ENCODE assay signal across 8 mouse cellular contexts in the genomic region with DNA sequence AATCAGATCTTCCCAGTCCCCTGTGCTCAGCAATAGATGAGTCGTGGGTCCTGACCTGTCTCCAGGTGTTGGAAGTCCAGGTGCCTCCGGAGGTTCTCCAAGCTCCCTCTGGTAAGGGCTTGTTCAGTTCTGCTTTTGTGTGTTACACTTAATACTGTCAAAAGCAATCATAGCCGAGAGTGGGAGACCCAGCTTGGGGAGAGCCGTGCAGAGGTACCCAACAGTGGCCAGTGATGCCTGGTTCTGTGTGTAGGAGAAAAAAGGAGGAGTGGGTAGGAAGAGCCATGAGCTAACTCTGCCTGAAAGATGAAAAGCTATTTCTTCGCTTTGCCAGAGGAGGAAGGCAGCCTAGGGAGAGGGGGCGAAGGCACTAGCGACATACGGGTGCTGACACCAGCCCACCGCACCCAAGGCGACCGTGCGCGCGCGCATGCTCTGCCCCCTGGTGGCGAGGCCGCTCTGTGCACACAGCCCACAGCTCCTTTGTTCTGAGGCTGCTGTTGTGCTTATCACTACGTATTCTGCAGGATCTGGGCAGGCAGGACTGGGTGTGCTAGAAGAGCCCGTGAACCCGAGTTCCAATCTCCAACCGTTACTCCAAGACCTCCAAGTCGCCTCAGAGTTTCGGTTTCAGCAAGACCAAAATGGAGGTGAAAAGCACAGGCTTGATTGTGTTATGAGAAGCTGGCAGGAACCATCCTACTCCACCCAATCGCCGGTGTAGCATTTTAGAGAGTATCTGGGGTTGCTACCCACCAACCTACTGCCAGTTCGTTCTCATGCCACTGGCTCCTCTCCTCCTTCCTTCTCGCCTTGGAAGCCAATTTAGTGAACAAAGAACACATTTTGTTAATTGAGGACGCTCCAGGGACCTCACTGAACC. TPM values are rescaled to one million over a fixed set of nuclear protein-coding genes. Genes with fewer than 3 reads are reported as not detected.
A peak's percentile ranks its signal among the peaks of the same experiment; 100 is the strongest.
DNase-seq lines count a peak whose midpoint lies in the region; ATAC-seq and TF ChIP-seq lines count a peak whose summit lies in the region.

No protein-coding gene starts in this region.

- in situ Hi-C loops in CH12.LX (cut with MboI; ENCODE audit: low pct_ligation_motif_present, low pct_unique_long_range_greater_than_20kb, low sequenced_read_pairs) = no loop called here

- peak overlapping the region; percentile 33 for H3K4me2 ChIP-seq in CH12.LX (ENCODE audit: insufficient read depth, low read depth, poor library complexity, severe bottlenecking)
- peak overlapping the region; percentile 61 for H3K4me2 ChIP-seq in forebrain, embryonic 11.5 days (ENCODE audit: low read depth, low read length, severe bottlenecking)
- peak overlapping the region; percentile 23; the same call in 1 of the 2 replicates for H3K4me2 ChIP-seq in liver, embryonic 15.5 days
- peak overlapping the region; percentile 55 for H3K4me2 ChIP-seq in neural tube, embryonic 13.5 days
- H3K4me2 ChIP-seq in stomach, postnatal 0 days (replicated peaks; ENCODE audit: low read depth) = peak overlapping the region; percentile 39

- H3K36me3 ChIP-seq in CH12.LX (replicated peaks in 1 of 2; ENCODE audit: control insufficient read depth in 1 of 2, insufficient read depth in 1 of 2, low read length in 1 of 2) = no peaks in the 10 kb centered on the region
- no peaks in the 10 kb centered on the region for H3K36me3 ChIP-seq in forebrain, embryonic 11.5 days (ENCODE audit: control insufficient read depth, insufficient read depth, low read length)
- no peaks in the 10 kb centered on the region for H3K36me3 ChIP-seq in liver, embryonic 15.5 days (replicated peaks)
- no peaks in the 10 kb centered on the region for H3K36me3 ChIP-seq in neural tube, embryonic 13.5 days
- H3K36me3 ChIP-seq in stomach, postnatal 0 days (ENCODE audit: control insufficient read depth, insufficient read depth, low read length) = no peaks in the 10 kb centered on the region

- peaks cover 3 to 6% of the 10 kb centered on the region in 2 experiments for H3K4me1 ChIP-seq in CH12.LX (ENCODE audit: control insufficient read depth in 1 of 2, insufficient read depth in 2 of 2)
- peaks cover 10% of the 10 kb centered on the region; the same call in 1 of the 2 replicates for H3K4me1 ChIP-seq in forebrain, embryonic 11.5 days (replicated peaks; ENCODE audit: control insufficient read depth, insufficient read depth, low read length)
- H3K4me1 ChIP-seq in liver, embryonic 15.5 days (replicated peaks) = no peaks in the 10 kb centered on the region
- H3K4me1 ChIP-seq in neural tube, embryonic 13.5 days (replicated peaks) = peaks cover 40% of the 10 kb centered on the region
- H3K4me1 ChIP-seq in stomach, postnatal 0 days (replicated peaks; ENCODE audit: control insufficient read depth, insufficient read depth) = no peaks in the 10 kb centered on the region

- WGBS in forebrain, embryonic 11.5 days = 14% methylated on average over 28 of the region's 28 CpGs
- WGBS in liver, embryonic 15.5 days (ENCODE audit: insufficient replicate concordance) = 11% methylated on average over 28 of the region's 28 CpGs
- 11% methylated on average over 28 of the region's 28 CpGs for WGBS in neural tube, embryonic 13.5 days
- 15% methylated on average over 28 of the region's 28 CpGs for WGBS in stomach, postnatal 0 days

- ATAC-seq in forebrain, embryonic 11.5 days (replicated peaks; ENCODE audit: low FRiP score) = peak; percentile 87
- ATAC-seq in liver, embryonic 15.5 days (ENCODE audit: insufficient read depth) = no peak
- ATAC-seq in neural tube, embryonic 13.5 days (ENCODE audit: low read depth) = peak; percentile 94
- peak; percentile 87 for ATAC-seq in stomach, postnatal 0 days (ENCODE audit: low FRiP score, low TSS enrichment)

- DNase-seq in CH12.LX (ENCODE audit: extremely low read depth) = peak; percentile 53
- peak; percentile 36 for DNase-seq in c-Kit-positive CD71-negative TER-119-negative erythroid progenitor cells, embryonic 14.5 days (ENCODE audit: low read depth)
- DNase-seq in forebrain, embryonic 11.5 days (ENCODE audit: low spot score) = peak; percentile 95
- peak; percentile 76 to 84 for DNase-seq in heart, postnatal 10 days
- DNase-seq in kidney, postnatal 4 days = peak; percentile 91 to 92
- peak; percentile 80 for DNase-seq in stomach, postnatal 0 days (ENCODE audit: low spot score)

- H3K9me3 ChIP-seq in CH12.LX (replicated peaks; ENCODE audit: low read length) = no peaks in the 10 kb centered on the region
- H3K9me3 ChIP-seq in forebrain, embryonic 11.5 days (ENCODE audit: control insufficient read depth, low read length) = no peaks in the 10 kb centered on the region
- H3K9me3 ChIP-seq in liver, embryonic 15.5 days (replicated peaks) = no peaks in the 10 kb centered on the region
- H3K9me3 ChIP-seq in neural tube, embryonic 13.5 days = no peaks in the 10 kb centered on the region
- no peaks in the 10 kb centered on the region for H3K9me3 ChIP-seq in stomach, postnatal 0 days (ENCODE audit: control insufficient read depth, low read length)

- no peaks in the 10 kb centered on the region for H3K79me2 ChIP-seq in CH12.LX (replicated peaks; ENCODE audit: control insufficient read depth, extremely low read depth, insufficient read depth, poor library complexity, severe bottlenecking)

- H3K27me3 ChIP-seq in CH12.LX (replicated peaks) = peaks cover 33% of the 10 kb centered on the region
- H3K27me3 ChIP-seq in forebrain, embryonic 11.5 days (ENCODE audit: control insufficient read depth, insufficient read depth, low read length) = peaks cover 2% of the 10 kb centered on the region; the same call in 1 of the 2 replicates
- peaks cover 22% of the 10 kb centered on the region for H3K27me3 ChIP-seq in liver, embryonic 15.5 days
- H3K27me3 ChIP-seq in neural tube, embryonic 13.5 days = no peaks in the 10 kb centered on the region
- H3K27me3 ChIP-seq in stomach, postnatal 0 days (ENCODE audit: control insufficient read depth, insufficient read depth, low read length) = no peaks in the 10 kb centered on the region

- TF ChIP-seq POLR2A in CH12.LX (IDR thresholded peaks at IDR 0.05; ENCODE audit: low read depth, low read length) = no peak

- TF ChIP-seq EP300 in CH12.LX (IDR thresholded peaks at IDR 0.05; ENCODE audit: low read length) = no peak
- no peak for TF ChIP-seq EP300 in stomach, postnatal 0 days (optimal IDR thresholded peaks at IDR 0.05)

- no peak overlapping the region for H3K4me3 ChIP-seq in CH12.LX (replicated peaks in 1 of 3; ENCODE audit: low read depth in 2 of 3, low read length in 2 of 3, poor library complexity in 1 of 3)
- peak overlapping the region; percentile 22 for H3K4me3 ChIP-seq in forebrain, embryonic 11.5 days (ENCODE audit: low read depth, low read length)
- H3K4me3 ChIP-seq in liver, embryonic 15.5 days (replicated peaks) = no peak overlapping the region
- H3K4me3 ChIP-seq in neural tube, embryonic 13.5 days = peak overlapping the region; percentile 28
- H3K4me3 ChIP-seq in stomach, postnatal 0 days (ENCODE audit: low read depth, low read length) = peak overlapping the region; percentile 10; the same call in 1 of the 2 replicates

- intact Hi-C loops in heart, postnatal 10 days (cut with DNase I) = loop anchor here (1.0 to 5.0 kb wide), 3 partner anchors 162 to 485 kb away; partner anchors contain the start of gene Nsg2

- TF ChIP-seq CTCF in CH12.LX (conservative IDR thresholded peaks at IDR 0.05 in 1 of 2, IDR thresholded peaks at IDR 0.05 in 1 of 2; ENCODE audit: low read depth in 2 of 2, low read length in 2 of 2) = peak; percentile 80 to 95
- peak; percentile 97 for TF ChIP-seq CTCF in stomach, postnatal 0 days (IDR thresholded peaks at IDR 0.05; ENCODE audit: low read depth)

- no peak overlapping the region for H3K27ac ChIP-seq in CH12.LX (ENCODE audit: insufficient read depth, low read depth)
- H3K27ac ChIP-seq in forebrain, embryonic 11.5 days (ENCODE audit: low read depth, low read length) = peak overlapping the region; percentile 37; the same call in 1 of the 2 replicates
- no peak overlapping the region for H3K27ac ChIP-seq in liver, embryonic 15.5 days (replicated peaks)
- peak overlapping the region; percentile 90 for H3K27ac ChIP-seq in neural tube, embryonic 13.5 days (replicated peaks)
- H3K27ac ChIP-seq in stomach, postnatal 0 days (replicated peaks) = no peak overlapping the region

- no peak overlapping the region for H3K9ac ChIP-seq in CH12.LX (ENCODE audit: insufficient read depth, low read depth)
- peak overlapping the region; percentile 59 for H3K9ac ChIP-seq in forebrain, embryonic 11.5 days (ENCODE audit: low read length)
- no peak overlapping the region for H3K9ac ChIP-seq in liver, embryonic 15.5 days
- peak overlapping the region; percentile 74 for H3K9ac ChIP-seq in neural tube, embryonic 13.5 days
- H3K9ac ChIP-seq in stomach, postnatal 0 days (ENCODE audit: low read length) = no peak overlapping the region

- peak; percentile 76 for TF ChIP-seq RAD21 in CH12.LX (IDR thresholded peaks at IDR 0.05; ENCODE audit: low read depth, low read length)

- dilution Hi-C loops in CH12.LX (cut with MboI; ENCODE audit: extremely low pct_ligation_motif_present, extremely low pct_unique_long_range_greater_than_20kb, low sequenced_read_pairs) = no loop called here

RNA-seq across cellular contexts. Expression of gene Il9r, which starts 37.9 kb away (rescaled TPM):
- total RNA-seq in CH12.LX (2012; rRNA removed) (16.8 and 20.0 TPM in 2 replicates), CH12.LX (2014; rRNA removed) (51.6 and 52.1 TPM in 2 replicates)
- polyA plus RNA-seq in CH12.LX (2012; ENCODE audit: insufficient read length, low read depth) = 45.3 and 47.5 TPM in 2 replicates
- not detected in 2 replicates for polyA plus RNA-seq in forebrain, embryonic 11.5 days (2014; fragmentation: Nextera tagmentation; extraction: Ambion mirVana)
- under 1 TPM in 1 of 2 experiments, not detected in 1; 0.10 TPM for total RNA-seq in heart, postnatal 10 days (2021)
- 0.02 and 0.13 TPM in 2 replicates for polyA plus RNA-seq in liver, embryonic 15.5 days (2015; fragmentation: Nextera tagmentation; extraction: Ambion mirVana)
- not detected in 2 replicates for polyA plus RNA-seq in neural tube, embryonic 13.5 days (2015; fragmentation: Nextera tagmentation; extraction: Ambion mirVana)
- 0.02 TPM in 1 of 2 replicates, not detected in the other for polyA plus RNA-seq in stomach, postnatal 0 days (2015; fragmentation: Nextera tagmentation; extraction: Ambion mirVana)

RNA-seq across cellular contexts. Expression of gene Snrnp25, which starts 43.1 kb away (rescaled TPM):
- 113 and 123 TPM in 2 replicates for total RNA-seq in CH12.LX (2012; rRNA removed)
- 162 and 208 TPM in 2 replicates for total RNA-seq in CH12.LX (2014; rRNA removed)
- 106 and 131 TPM in 2 replicates for polyA plus RNA-seq in CH12.LX (2012; ENCODE audit: insufficient read length, low read depth)
- polyA plus RNA-seq in forebrain, embryonic 11.5 days (2014; fragmentation: Nextera tagmentation; extraction: Ambion mirVana) = 86.2 and 92.7 TPM in 2 replicates
- 10 to 100 TPM; 10.6 to 12.4 TPM for total RNA-seq in heart, postnatal 10 days (2021)
- polyA plus RNA-seq in liver, embryonic 15.5 days (2015; fragmentation: Nextera tagmentation; extraction: Ambion mirVana) = 68.7 and 70.1 TPM in 2 replicates
- 45.7 and 46.8 TPM in 2 replicates for polyA plus RNA-seq in neural tube, embryonic 13.5 days (2015; fragmentation: Nextera tagmentation; extraction: Ambion mirVana)
- polyA plus RNA-seq in stomach, postnatal 0 days (2015; fragmentation: Nextera tagmentation; extraction: Ambion mirVana) = 50.5 and 54.3 TPM in 2 replicates

RNA-seq across cellular contexts. Expression of gene Rhbdf1, which starts 59.9 kb away (rescaled TPM):
- total RNA-seq in CH12.LX (2012; rRNA removed) = 30.1 and 37.6 TPM in 2 replicates
- 24.7 TPM in 2 replicates for total RNA-seq in CH12.LX (2014; rRNA removed)
- polyA plus RNA-seq in CH12.LX (2012; ENCODE audit: insufficient read length, low read depth) = 27.2 and 34.2 TPM in 2 replicates
- 20.4 and 21.3 TPM in 2 replicates for polyA plus RNA-seq in forebrain, embryonic 11.5 days (2014; fragmentation: Nextera tagmentation; extraction: Ambion mirVana)
- 10 to 100 TPM; 30.5 to 31.1 TPM for total RNA-seq in heart, postnatal 10 days (2021)
- 5.1 and 8.0 TPM in 2 replicates for polyA plus RNA-seq in liver, embryonic 15.5 days (2015; fragmentation: Nextera tagmentation; extraction: Ambion mirVana)
- 28.9 and 30.4 TPM in 2 replicates for polyA plus RNA-seq in neural tube, embryonic 13.5 days (2015; fragmentation: Nextera tagmentation; extraction: Ambion mirVana)
- polyA plus RNA-seq in stomach, postnatal 0 days (2015; fragmentation: Nextera tagmentation; extraction: Ambion mirVana) = 35.8 and 38.5 TPM in 2 replicates

Comparison
In these comparisons a context has a peak if more than half of its experiments do, and no peak if none do; other contexts are left out.
1. DNase-seq: peak in every context shown above with its lines; median percentile 95 in forebrain, embryonic 11.5 days; 92 in kidney, postnatal 4 days; 80 in heart, postnatal 10 days; 80 in stomach, postnatal 0 days; 53 in CH12.LX; 36 in c-Kit-positive CD71-negative TER-119-negative erythroid progenitor cells, embryonic 14.5 days.
2. H3K27ac ChIP-seq: peak in forebrain, embryonic 11.5 days (single experiment) and neural tube, embryonic 13.5 days (single experiment); none in CH12.LX (single experiment), liver, embryonic 15.5 days (single experiment) and stomach, postnatal 0 days (single experiment).
3. H3K4me3 ChIP-seq: peak in forebrain, embryonic 11.5 days (single experiment), neural tube, embryonic 13.5 days (single experiment) and stomach, postnatal 0 days (single experiment); none in CH12.LX (0 of 3) and liver, embryonic 15.5 days (single experiment).
4. H3K9ac ChIP-seq: peak in forebrain, embryonic 11.5 days (single experiment) and neural tube, embryonic 13.5 days (single experiment); none in CH12.LX (single experiment), liver, embryonic 15.5 days (single experiment) and stomach, postnatal 0 days (single experiment).
5. RNA of gene Il9r, which starts 37.9 kb away (polyA plus RNA-seq): 45.3 to 47.5 TPM in CH12.LX; 0.02 to 0.13 TPM in liver, embryonic 15.5 days, 0.02 TPM in stomach, postnatal 0 days, not detected in forebrain, embryonic 11.5 days and not detected in neural tube, embryonic 13.5 days; every median in the first group is over 10 times any median in the second.
6. Peak in every context shown above with its lines, with median percentiles within 50 percentile points of each other: H3K4me2 ChIP-seq.